Comparison of ENCODE assay signal across 15 mouse cellular contexts in genomic region chr11:83998993-83999392, GRCm38 (mm10).
"Had no signal": no experiment of that assay in that cellular context is flagged by ENCODE, and none has a peak within 500 bp of the region (broad histone marks: within the 10 kb centered on the region; RNA-seq: fewer than 3 reads in every experiment).

No protein-coding gene starts in this region.

- DNase-seq: kidney, adult 9 months; kidney, postnatal 36 days; layer of hippocampus, adult 9-11 months; layer of hippocampus, postnatal 36 days; lung, embryonic 14.5 days; lung, postnatal 10 days; lung, postnatal 4 days; right cerebral cortex, postnatal 14 days; thymus, adult 2 months; thymus, postnatal 25 days had no signal

- H3K9me3 ChIP-seq: limb, embryonic 15.5 days; liver, embryonic 12.5 days; stomach, embryonic 15.5 days had no signal

- H3K4me3 ChIP-seq: limb, embryonic 15.5 days; liver, embryonic 12.5 days; myocyte; stomach, embryonic 15.5 days had no signal

- ATAC-seq: liver, embryonic 12.5 days had no signal

- H3K27me3 ChIP-seq: limb, embryonic 15.5 days; liver, embryonic 12.5 days; stomach, embryonic 15.5 days had no signal

- H3K9ac ChIP-seq: limb, embryonic 15.5 days; liver, embryonic 12.5 days; lung, embryonic 14.5 days; stomach, embryonic 15.5 days had no signal

- H3K4me2 ChIP-seq: limb, embryonic 15.5 days; liver, embryonic 12.5 days; lung, embryonic 14.5 days; stomach, embryonic 15.5 days had no signal

- H3K4me1 ChIP-seq: limb, embryonic 15.5 days; liver, embryonic 12.5 days; stomach, embryonic 15.5 days had no signal

- H3K27ac ChIP-seq: kidney, postnatal 0 days; limb, embryonic 15.5 days; liver, embryonic 12.5 days; stomach, embryonic 15.5 days had no signal
